Mouse (Mus musculus): ENCODE data around the gene Ttll13. TPM values are rescaled to one million over a fixed set of nuclear protein-coding genes. Genes with fewer than 3 reads are reported as not detected.

Gene Ttll13
- total and polyA plus RNA-seq, 3 experiments: 0.39 to 0.40 TPM; not detected in 1

DNA sequence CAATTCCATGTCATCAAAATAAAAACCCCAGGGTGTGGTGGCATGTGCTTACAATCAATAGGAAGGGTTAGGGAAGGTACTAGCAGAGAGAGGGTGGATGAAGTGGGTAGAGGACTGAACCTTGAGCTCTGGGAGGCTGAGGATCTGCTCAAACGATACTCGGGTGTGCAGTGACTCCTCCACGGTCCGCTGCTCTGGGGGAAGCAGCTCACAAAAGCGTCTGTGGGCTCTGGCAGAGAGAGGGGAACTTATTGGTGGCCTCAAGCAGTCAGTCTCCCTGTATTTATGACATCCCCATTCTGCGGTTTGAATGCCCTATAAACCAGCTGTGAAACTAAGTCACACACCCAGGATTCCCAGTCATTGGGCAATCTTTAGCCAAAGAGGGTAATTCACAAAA is 16.0 kb upstream of the Ttll13 start:
- Histone ChIP-seq H3K27ac (ENCODE audit: control insufficient read depth, low read depth, low read length) (no peak overlapping the region), H3K79me2 (ENCODE audit: control insufficient read depth, insufficient read depth, low read length, poor library complexity) (peaks cover 8% of the 10 kb centered on the region), H3K9me3 (replicated peaks; ENCODE audit: insufficient read depth, low read length) (no peaks in the 10 kb centered on the region), H3K27me3 (ENCODE audit: control insufficient read depth in 1 of 2, insufficient read depth in 2 of 2, low read length in 2 of 2) (no peaks in the 10 kb centered on the region), H3K4me3 (ENCODE audit: control insufficient read depth in 1 of 2, insufficient read depth in 1 of 2, low read depth in 2 of 2, low read length in 2 of 2) (no peak overlapping the region), H3K9ac (ENCODE audit: control insufficient read depth, low read depth, low read length, poor library complexity, severe bottlenecking) (no peak overlapping the region), H3K36me3 (ENCODE audit: control insufficient read depth in 1 of 2, insufficient read depth in 2 of 2, low read length in 2 of 2) (peaks cover 2 to 6% of the 10 kb centered on the region in 2 experiments; a peak in 3 of 4 replicates), H3K4me1 (ENCODE audit: control insufficient read depth in 1 of 2, insufficient read depth in 2 of 2, low read length in 2 of 2) (peaks cover 5 to 6% of the 10 kb centered on the region in 2 experiments; a peak in 3 of 4 replicates)
- no peak for TF ChIP-seq UBTF (IDR thresholded peaks at IDR 0.05; ENCODE audit: borderline replicate concordance, insufficient read depth, low read depth, low read length)
- TF ChIP-seq ZC3H11A (IDR thresholded peaks at IDR 0.05; ENCODE audit: low read depth, low read length): no peak
- DNase-seq (ENCODE audit: low read depth, low spot score): no peak

DNA sequence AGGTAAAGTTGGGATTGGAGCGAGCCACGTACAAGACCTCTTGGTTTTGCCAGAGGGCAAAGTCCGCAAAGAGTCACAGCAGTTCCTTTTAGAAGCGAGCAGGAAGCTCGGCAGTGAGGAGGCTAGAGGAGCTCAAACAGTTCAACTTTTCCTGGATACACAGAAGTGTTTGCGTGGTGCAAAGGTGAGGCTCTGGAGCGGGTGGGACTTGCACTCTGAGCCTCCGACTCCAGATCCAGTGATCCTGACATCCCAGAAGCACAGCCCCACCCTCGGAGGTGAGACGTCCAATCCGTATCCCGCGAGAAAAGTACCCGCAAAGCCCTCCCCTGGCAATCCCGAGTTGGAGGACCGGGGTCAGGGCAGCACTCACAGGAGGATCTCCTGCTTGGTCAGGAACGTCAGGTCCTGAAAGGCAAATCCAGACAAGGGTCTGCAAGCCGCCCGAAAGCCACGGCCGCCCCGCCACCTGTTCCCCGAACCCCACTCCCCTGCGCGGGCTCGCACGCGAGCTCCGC is 14.1 kb upstream of the Ttll13 start:
- H3K4me1 ChIP-seq (ENCODE audit: control insufficient read depth in 1 of 2, insufficient read depth in 2 of 2, low read length in 2 of 2): peaks cover 5 to 6% of the 10 kb centered on the region in 2 experiments; a peak in 3 of 4 replicates
- peaks cover 0 to 6% of the 10 kb centered on the region in 2 experiments; a peak in 2 of 4 replicates for H3K36me3 ChIP-seq (ENCODE audit: control insufficient read depth in 1 of 2, insufficient read depth in 2 of 2, low read length in 2 of 2)
- TF ChIP-seq CHD2 (IDR thresholded peaks at IDR 0.05; ENCODE audit: low read length) (no peak), ZMIZ1 (IDR thresholded peaks at IDR 0.05; ENCODE audit: low read depth, low read length) (no peak), MYB (IDR thresholded peaks at IDR 0.05; ENCODE audit: low read depth, low read length) (no peak), JUND (IDR thresholded peaks at IDR 0.05; ENCODE audit: low read depth, low read length) (no peak), POLR2A (IDR thresholded peaks at IDR 0.05; ENCODE audit: control insufficient read depth in 1 of 2, insufficient read depth in 1 of 2, low read depth in 1 of 2, low read length in 2 of 2, poor library complexity in 1 of 2) (peak in 1 of 2 experiments; percentile 54; a peak in 1 of 4 replicates), ZKSCAN1 (IDR thresholded peaks at IDR 0.05; ENCODE audit: low read depth, low read length) (no peak), HCFC1 (IDR thresholded peaks at IDR 0.05; ENCODE audit: low read depth, low read length) (no peak), TBP (IDR thresholded peaks at IDR 0.05; ENCODE audit: low read depth, low read length) (peak; percentile 28; the same call in 1 of the 2 replicates), USF1 (IDR thresholded peaks at IDR 0.05; ENCODE audit: low read depth, low read length) (no peak), SMC3 (IDR thresholded peaks at IDR 0.05; ENCODE audit: low read depth, low read length) (no peak), MAZ (IDR thresholded peaks at IDR 0.05; ENCODE audit: low read depth, low read length) (no peak)
- peak; percentile 73 for DNase-seq (ENCODE audit: low read depth, low spot score)
- H3K9me3 ChIP-seq (replicated peaks; ENCODE audit: insufficient read depth, low read length): no peaks in the 10 kb centered on the region
- H3K27me3 ChIP-seq (ENCODE audit: control insufficient read depth in 1 of 2, insufficient read depth in 2 of 2, low read length in 2 of 2): no peaks in the 10 kb centered on the region
- peak overlapping the region; percentile 78 for H3K9ac ChIP-seq (ENCODE audit: control insufficient read depth, low read depth, low read length, poor library complexity, severe bottlenecking)
- H3K79me2 ChIP-seq (ENCODE audit: control insufficient read depth, insufficient read depth, low read length, poor library complexity): peaks cover 10% of the 10 kb centered on the region
- H3K27ac ChIP-seq (ENCODE audit: control insufficient read depth, low read depth, low read length): peak overlapping the region; percentile 27
- peak overlapping the region; percentile 79 to 89 for H3K4me3 ChIP-seq (ENCODE audit: control insufficient read depth in 1 of 2, insufficient read depth in 1 of 2, low read depth in 2 of 2, low read length in 2 of 2)

DNA sequence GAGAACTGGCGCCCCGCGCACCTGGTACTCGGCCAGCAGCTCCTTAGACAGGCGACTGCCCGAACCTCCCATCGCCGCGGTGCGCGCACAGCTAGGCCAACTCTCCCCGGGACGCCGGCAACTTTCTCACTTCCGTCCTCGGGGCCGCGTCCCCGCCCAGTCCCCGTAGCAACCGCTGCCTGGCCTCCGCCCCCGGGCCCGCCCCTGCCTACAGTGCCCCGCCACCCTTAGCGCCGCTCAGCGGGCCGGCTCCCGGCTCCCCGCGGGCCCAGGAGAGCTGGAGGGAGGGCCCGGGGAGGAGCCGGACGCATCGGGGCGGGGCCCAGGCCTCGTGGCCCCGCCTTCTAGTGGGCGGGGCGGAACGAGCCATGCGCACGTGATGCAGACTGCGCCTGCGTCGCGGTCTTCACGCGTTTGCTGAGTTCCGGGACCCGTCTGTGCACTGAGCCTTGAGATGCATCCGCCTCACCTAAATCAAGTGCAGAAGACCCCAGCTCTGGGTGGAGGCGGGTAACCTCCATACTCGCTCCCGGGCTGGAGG is 13.6 kb upstream of the Ttll13 start, which contains the start of the genes Cib1 and Gdpgp1:
Gene Cib1 (minus strand): TSS at position 325 of the 541 bp plus-strand sequence.
Gene Gdpgp1 (plus strand): TSS at position 377 of the 541 bp plus-strand sequence.
- Histone ChIP-seq H3K79me2 (ENCODE audit: control insufficient read depth, insufficient read depth, low read length, poor library complexity) (peaks cover 10% of the 10 kb centered on the region), H3K27ac (ENCODE audit: control insufficient read depth, low read depth, low read length) (peak within 1 kb of the TSS; percentile 66), H3K9me3 (replicated peaks; ENCODE audit: insufficient read depth, low read length) (no peaks in the 10 kb centered on the region), H3K27me3 (ENCODE audit: control insufficient read depth in 1 of 2, insufficient read depth in 2 of 2, low read length in 2 of 2) (no peaks in the 10 kb centered on the region), H3K4me1 (ENCODE audit: control insufficient read depth in 1 of 2, insufficient read depth in 2 of 2, low read length in 2 of 2) (peaks cover 5 to 6% of the 10 kb centered on the region in 2 experiments; a peak in 3 of 4 replicates), H3K36me3 (ENCODE audit: control insufficient read depth in 1 of 2, insufficient read depth in 2 of 2, low read length in 2 of 2) (peaks cover 0 to 6% of the 10 kb centered on the region in 2 experiments; a peak in 2 of 4 replicates), H3K9ac (ENCODE audit: control insufficient read depth, low read depth, low read length, poor library complexity, severe bottlenecking) (peak within 1 kb of the TSS; percentile 78), H3K4me3 (ENCODE audit: control insufficient read depth in 1 of 2, insufficient read depth in 1 of 2, low read depth in 2 of 2, low read length in 2 of 2) (peak within 1 kb of the TSS; percentile 85 to 91)
- DNase-seq (ENCODE audit: low read depth, low spot score): peak; percentile 96
- TF ChIP-seq USF2 (IDR thresholded peaks at IDR 0.05; ENCODE audit: borderline replicate concordance in 1 of 2, insufficient read depth in 1 of 2, low read depth in 1 of 2, low read length in 2 of 2) (peak; percentile 55 to 81; a peak in 3 of 4 replicates), E2F4 (IDR thresholded peaks at IDR 0.05; ENCODE audit: borderline replicate concordance, low read depth, low read length) (no peak), POLR2A (IDR thresholded peaks at IDR 0.05; ENCODE audit: control insufficient read depth in 1 of 2, insufficient read depth in 1 of 2, low read depth in 1 of 2, low read length in 2 of 2, poor library complexity in 1 of 2) (peak; percentile 11 to 75; a peak in 2 of 4 replicates), BHLHE40 (IDR thresholded peaks at IDR 0.05; ENCODE audit: borderline replicate concordance, low read depth, low read length) (peak; percentile 98), JUND (IDR thresholded peaks at IDR 0.05; ENCODE audit: low read depth, low read length) (no peak), SIN3A (IDR thresholded peaks at IDR 0.05; ENCODE audit: low read length) (peak; percentile 83), MXI1 (IDR thresholded peaks at IDR 0.05; ENCODE audit: low read depth, low read length) (peak; percentile 92), SMC3 (IDR thresholded peaks at IDR 0.05; ENCODE audit: low read depth, low read length) (no peak), ZMIZ1 (IDR thresholded peaks at IDR 0.05; ENCODE audit: low read depth, low read length) (peak; percentile 64), TAL1 (IDR thresholded peaks at IDR 0.05; ENCODE audit: low read length) (no peak), USF1 (IDR thresholded peaks at IDR 0.05; ENCODE audit: low read depth, low read length) (peak; percentile 97), ZC3H11A (IDR thresholded peaks at IDR 0.05; ENCODE audit: low read depth, low read length) (no peak), MAFK (IDR thresholded peaks at IDR 0.05; ENCODE audit: borderline replicate concordance, low read depth, low read length) (no peak), POLR2AphosphoS2 (IDR thresholded peaks at IDR 0.05; ENCODE audit: low read length) (peak; percentile 72), TCF12 (IDR thresholded peaks at IDR 0.05; ENCODE audit: low read depth, low read length) (peak; percentile 47), UBTF (IDR thresholded peaks at IDR 0.05; ENCODE audit: borderline replicate concordance, insufficient read depth, low read depth, low read length) (0 out of 2 replicates have a peak, but pooled peaks have one; percentile 68)

All from MEL (cell line).